Mouse (Mus musculus) stomach, embryonic 16.5 days (tissue): ENCODE measurements around the gene Zfp60. TPM values are rescaled to one million over a fixed set of nuclear protein-coding genes. Genes with fewer than 3 reads are reported as not detected.

Experiments
- ATAC-seq: fragments of 200-750 bp; cut with Nextera tagmentation; 2 replicates; pipeline ENCODE4 v1.8.0; 2017; ENCODE audit warnings: moderate number of reproducible peaks, moderate TSS enrichment; ENCODE audit not compliant: insufficient read depth, low FRiP score
- H3K27ac ChIP-seq: fragments of 300-500 bp; sonication (generic); 2 replicates; pipeline ENCODE4 v1.5.1; 2014; ENCODE audit warnings: low read length
- H3K27me3 ChIP-seq: fragments of 300-500 bp; sonication (generic); 2 replicates; pipeline ENCODE4 v1.6.1; 2014; ENCODE audit warnings: low read length, control low read depth, mixed read lengths; ENCODE audit not compliant: control insufficient read depth, insufficient read depth
- H3K36me3 ChIP-seq: fragments of 300-500 bp; sonication (generic); 2 replicates; pipeline ENCODE4 v1.6.1; 2014; ENCODE audit warnings: low read length; ENCODE audit not compliant: control insufficient read depth, insufficient read depth
- H3K4me1 ChIP-seq: fragments of 300-500 bp; sonication (generic); 2 replicates; pipeline ENCODE4 v1.6.1; 2014; ENCODE audit warnings: low read length, control low read depth, mixed read lengths; ENCODE audit not compliant: control insufficient read depth, insufficient read depth
- H3K4me2 ChIP-seq: fragments of 300-500 bp; sonication (generic); 2 replicates; pipeline ENCODE4 v1.6.1; 2014; ENCODE audit warnings: low read depth, low read length, mixed read lengths
- H3K4me3 ChIP-seq: fragments of 300-500 bp; sonication (generic); replicated peaks from 2 replicates; pipeline ENCODE4 v1.5.1; 2014; ENCODE audit warnings: mild to moderate bottlenecking, low read length
- H3K9ac ChIP-seq: fragments of 300-500 bp; sonication (generic); 2 replicates; pipeline ENCODE4 v1.6.1; 2014; ENCODE audit warnings: low read length
- H3K9me3 ChIP-seq: fragments of 300-500 bp; sonication (generic); replicated peaks from 2 replicates; pipeline ENCODE4 v1.6.1; 2016; ENCODE audit warnings: low read length, control low read depth; ENCODE audit not compliant: control insufficient read depth
- WGBS: fragments of 180-500 bp; shearing (Covaris S2); extraction: QIAGEN DNeasy Blood & Tissue Kit; methylation state at CpG from one replicate; pipeline ENCODE4 v1.1.7; 2014; 5-methylcytosine and 5-hydroxymethylcytosine counted together
- polyA plus RNA-seq: library from polyadenylated mRNA; unstranded; fragments of >200 nt; fragmentation: Nextera tagmentation; extraction: Ambion mirVana; gene quantifications from 2 replicates; pipeline ENCODE4 v1.2.1, GENCODE M21; 2015

Gene Zfp60
- polyA plus RNA-seq, 1 experiment from 2014 or later: 28.2 TPM

GRCm38 (mm10) chr7:27696711-27697110, 34.5 kb upstream of the Zfp60 start:
- no peak overlapping the region for H3K4me3 ChIP-seq
- 56% methylated on average over 3 of the region's 3 CpGs for WGBS

GRCm38 (mm10) chr7:27710402-27710801, 20.8 kb upstream of the Zfp60 start:
- H3K4me2 ChIP-seq: no peak overlapping the region

More at GRCm38 (mm10) chr7:27696711-27697110, 34.5 kb upstream of the Zfp60 start:
- Histone ChIP-seq H3K27me3 (no peaks in the 10 kb centered on the region), H3K9ac (no peak overlapping the region), H3K4me1 (no peaks in the 10 kb centered on the region), H3K36me3 (no peaks in the 10 kb centered on the region), H3K4me2 (no peak overlapping the region), H3K27ac (no peak overlapping the region), H3K9me3 (no peaks in the 10 kb centered on the region)
- no peak for ATAC-seq

GRCm38 (mm10) chr7:27721951-27722350, 9.2 kb upstream of the Zfp60 start:
- Histone ChIP-seq H3K9ac (no peak overlapping the region), H3K27ac (no peak overlapping the region), H3K4me1 (no peaks in the 10 kb centered on the region), H3K27me3 (no peaks in the 10 kb centered on the region), H3K36me3 (no peaks in the 10 kb centered on the region), H3K9me3 (no peaks in the 10 kb centered on the region), H3K4me3 (no peak overlapping the region), H3K4me2 (no peak overlapping the region)
- ATAC-seq: no peak
- WGBS: 91% methylated on average over 8 of the region's 8 CpGs

More at GRCm38 (mm10) chr7:27710402-27710801, 20.8 kb upstream of the Zfp60 start:
- H3K9me3 ChIP-seq: peaks cover 3% of the 10 kb centered on the region; the same call in 1 of the 2 replicates
- no peaks in the 10 kb centered on the region for H3K27me3 ChIP-seq
- H3K4me1 ChIP-seq: no peaks in the 10 kb centered on the region
- no peaks in the 10 kb centered on the region for H3K36me3 ChIP-seq
- 86% methylated on average over 7 of the region's 7 CpGs for WGBS
- H3K4me3 ChIP-seq: no peak overlapping the region
- no peak overlapping the region for H3K27ac ChIP-seq
- H3K9ac ChIP-seq: no peak overlapping the region
- no peak for ATAC-seq

- Histone ChIP-seq H3K36me3 (no peaks in the 10 kb centered on the region), H3K27me3 (no peaks in the 10 kb centered on the region), H3K4me3 (no peak overlapping the region), H3K9me3 (no peaks in the 10 kb centered on the region), H3K9ac (no peak overlapping the region), H3K4me1 (no peaks in the 10 kb centered on the region), H3K27ac (no peak overlapping the region), H3K4me2 (no peak overlapping the region)
- no peak for ATAC-seq
- 40% methylated on average over 12 of the region's 12 CpGs for WGBS
These were observed 5.3 kb upstream of the Zfp60 start for GRCm38 (mm10) chr7:27725566-27726538.

- ATAC-seq: no peak
- Histone ChIP-seq H3K36me3 (no peaks in the 10 kb centered on the region), H3K9ac (no peak overlapping the region), H3K9me3 (no peaks in the 10 kb centered on the region), H3K27me3 (no peaks in the 10 kb centered on the region), H3K27ac (no peak overlapping the region), H3K4me1 (peaks cover 3% of the 10 kb centered on the region; the same call in 1 of the 2 replicates), H3K4me3 (no peak overlapping the region), H3K4me2 (no peak overlapping the region)
- WGBS: 41% methylated on average over 2 of the region's 2 CpGs
These were observed 3.7 kb upstream of the Zfp60 start for GRCm38 (mm10) chr7:27727471-27727870.

- Histone ChIP-seq H3K27me3 (no peaks in the 10 kb centered on the region), H3K4me2 (peak overlapping the region; percentile 73), H3K9me3 (no peaks in the 10 kb centered on the region), H3K36me3 (no peaks in the 10 kb centered on the region), H3K4me3 (peak overlapping the region; percentile 85), H3K4me1 (peaks cover 3% of the 10 kb centered on the region), H3K27ac (peak overlapping the region; percentile 97), H3K9ac (peak overlapping the region; percentile 90)
- WGBS: 6% methylated on average over 12 of the region's 12 CpGs
- no peak for ATAC-seq
These were observed 757 bp downstream of the Zfp60 start for GRCm38 (mm10) chr7:27731946-27732345.

GRCm38 (mm10) chr7:27732508-27732907, 1.3 kb downstream of the Zfp60 start:
- Histone ChIP-seq H3K27me3 (no peaks in the 10 kb centered on the region), H3K36me3 (no peaks in the 10 kb centered on the region), H3K4me3 (peak overlapping the region; percentile 85), H3K9me3 (no peaks in the 10 kb centered on the region), H3K4me1 (peaks cover 3% of the 10 kb centered on the region), H3K27ac (no peak overlapping the region; the same call in 1 of the 2 replicates), H3K9ac (peak overlapping the region; percentile 90), H3K4me2 (peak overlapping the region; percentile 73)
- ATAC-seq: no peak
- 77% methylated on average over 6 of the region's 6 CpGs for WGBS

- H3K4me1 ChIP-seq: peaks cover 3% of the 10 kb centered on the region
- 71% methylated on average over 5 of the region's 5 CpGs for WGBS
- H3K27me3 ChIP-seq: no peaks in the 10 kb centered on the region
- no peak overlapping the region for H3K9ac ChIP-seq
- no peak overlapping the region for H3K4me2 ChIP-seq
- H3K9me3 ChIP-seq: no peaks in the 10 kb centered on the region
- H3K36me3 ChIP-seq: peaks cover 16% of the 10 kb centered on the region
- H3K27ac ChIP-seq: no peak overlapping the region
- no peak overlapping the region for H3K4me3 ChIP-seq
- ATAC-seq: no peak
These were observed 4.3 kb downstream of the Zfp60 start for GRCm38 (mm10) chr7:27735457-27735856.

GRCm38 (mm10) chr7:27756351-27757047, 25.3 kb downstream of the Zfp60 start:
- H3K36me3 ChIP-seq: peaks cover 1% of the 10 kb centered on the region; the same call in 1 of the 2 replicates
- H3K9ac ChIP-seq: no peak overlapping the region
- H3K4me3 ChIP-seq: no peak overlapping the region
- no peak overlapping the region for H3K4me2 ChIP-seq
- 42% methylated on average over 5 of the region's 5 CpGs for WGBS
- H3K9me3 ChIP-seq: no peaks in the 10 kb centered on the region; the same call in 1 of the 2 replicates
- H3K4me1 ChIP-seq: no peaks in the 10 kb centered on the region
- H3K27ac ChIP-seq: no peak overlapping the region
- ATAC-seq: no peak
- H3K27me3 ChIP-seq: no peaks in the 10 kb centered on the region
